Mouse (Mus musculus) midbrain, embryonic 16.5 days (tissue): Measurements from ENCODE around the gene Olah. TPM values are rescaled to one million over a fixed set of nuclear protein-coding genes. Genes with fewer than 3 reads are reported as not detected.
A peak's percentile ranks its signal among the peaks of the same experiment; 100 is the strongest.

ENCODE experiments used
- ATAC-seq: fragments of 200-750 bp; cut with Nextera tagmentation; 2 replicates; pipeline ENCODE4 v1.8.0; 2017; ENCODE audit warnings: moderate TSS enrichment
- H3K27ac ChIP-seq: fragments of 300-500 bp; sonication (generic); 2 replicates; pipeline ENCODE4 v1.5.1; 2014; ENCODE audit warnings: mild to moderate bottlenecking, low read length, mixed read lengths
- H3K27me3 ChIP-seq: fragments of 300-500 bp; sonication (generic); 2 replicates; pipeline ENCODE4 v1.6.1; 2014; ENCODE audit warnings: low read depth, low read length, mixed read lengths; ENCODE audit not compliant: control insufficient read depth, insufficient read depth
- H3K36me3 ChIP-seq: fragments of 300-500 bp; sonication (generic); 2 replicates; pipeline ENCODE4 v1.6.1; 2014; ENCODE audit warnings: mild to moderate bottlenecking, low read length, moderate library complexity, mixed read lengths; ENCODE audit not compliant: control insufficient read depth, insufficient read depth
- H3K4me1 ChIP-seq: fragments of 300-500 bp; sonication (generic); 2 replicates; pipeline ENCODE4 v1.6.1; 2014; ENCODE audit warnings: mild to moderate bottlenecking, low read length, mixed read lengths; ENCODE audit not compliant: control insufficient read depth, insufficient read depth
- H3K4me2 ChIP-seq: fragments of 300-500 bp; sonication (generic); 2 replicates; pipeline ENCODE4 v1.6.1; 2014; ENCODE audit warnings: mild to moderate bottlenecking, low read length, mixed read lengths
- H3K4me3 ChIP-seq: fragments of 300-500 bp; sonication (generic); 2 replicates; pipeline ENCODE4 v1.5.1; 2014; ENCODE audit warnings: low read depth, mild to moderate bottlenecking, low read length, moderate library complexity, mixed read lengths
- H3K9ac ChIP-seq: fragments of 300-500 bp; sonication (generic); 2 replicates; pipeline ENCODE4 v1.6.1; 2014; ENCODE audit warnings: low read depth, low read length, mixed read lengths
- H3K9me3 ChIP-seq: fragments of 300-500 bp; sonication (generic); replicated peaks from 2 replicates; pipeline ENCODE4 v1.6.1; 2014; ENCODE audit warnings: mild to moderate bottlenecking, low read length, mixed read lengths; ENCODE audit not compliant: control insufficient read depth, poor library complexity, severe bottlenecking
- WGBS: fragments of 180-500 bp; shearing (Covaris S2); extraction: QIAGEN DNeasy Blood & Tissue Kit; methylation state at CpG from one replicate; pipeline ENCODE4 v1.1.7; 2014; 5-methylcytosine and 5-hydroxymethylcytosine counted together
- polyA plus RNA-seq: library from polyadenylated mRNA; unstranded; fragments of >200 nt; fragmentation: Nextera tagmentation; extraction: Ambion mirVana; gene quantifications from 2 replicates; pipeline ENCODE4 v1.2.1, GENCODE M21; 2015

Gene Olah
- polyA plus RNA-seq, 1 experiment from 2014 or later: 0.13 TPM

DNA sequence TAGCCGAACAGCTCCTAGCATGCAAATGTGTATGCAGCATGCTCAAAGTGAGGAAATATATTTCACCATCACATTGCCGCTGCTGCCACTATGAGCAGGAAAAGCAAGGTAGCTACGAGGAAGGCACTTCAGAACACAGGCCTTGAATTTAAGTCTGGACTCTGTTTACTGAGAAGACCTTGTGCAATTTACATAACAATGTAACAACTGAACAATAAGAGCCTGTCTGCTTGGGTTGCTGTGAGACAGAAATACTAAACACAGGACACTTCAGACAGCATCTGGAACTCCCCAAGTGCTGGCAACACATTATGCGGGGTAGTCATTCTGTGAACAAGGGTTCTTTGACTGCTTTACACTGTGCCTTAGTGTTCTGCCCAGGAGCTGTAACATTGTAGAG, 23.1 kb upstream of the Olah start:
- ATAC-seq: no peak
- H3K27ac ChIP-seq: no peak overlapping the region
- 30% methylated on average over 4 of the region's 4 CpGs for WGBS

GRCm38 (mm10) chr2:3418883-3419431, 21.9 kb upstream of the Olah start:
- Histone ChIP-seq H3K27me3 (peaks cover 9% of the 10 kb centered on the region), H3K4me3 (peak overlapping the region; percentile 70), H3K9me3 (no peaks in the 10 kb centered on the region), H3K36me3 (no peaks in the 10 kb centered on the region), H3K9ac (peak overlapping the region; percentile 68), H3K4me2 (peak overlapping the region; percentile 71), H3K4me1 (peaks cover 7% of the 10 kb centered on the region), H3K27ac (0 out of 2 replicates have a peak overlapping the region, but pooled peaks have one; percentile 29)
- peak; percentile 96 for ATAC-seq
- 2% methylated on average over 38 of the region's 38 CpGs for WGBS

More for the DNA sequence above, 23.1 kb upstream of the Olah start:
- peaks cover 14% of the 10 kb centered on the region for H3K4me1 ChIP-seq
- no peaks in the 10 kb centered on the region for H3K36me3 ChIP-seq
- no peak overlapping the region for H3K4me2 ChIP-seq
- H3K27me3 ChIP-seq: peaks cover 9% of the 10 kb centered on the region
- no peak overlapping the region for H3K9ac ChIP-seq
- no peak overlapping the region for H3K4me3 ChIP-seq
- no peaks in the 10 kb centered on the region for H3K9me3 ChIP-seq

GRCm38 (mm10) chr2:3415676-3416075, 18.7 kb upstream of the Olah start:
- Histone ChIP-seq H3K27ac (no peak overlapping the region), H3K4me3 (no peak overlapping the region), H3K4me2 (no peak overlapping the region), H3K9me3 (no peaks in the 10 kb centered on the region), H3K36me3 (no peaks in the 10 kb centered on the region), H3K4me1 (peaks cover 2% of the 10 kb centered on the region; the same call in 1 of the 2 replicates), H3K9ac (no peak overlapping the region), H3K27me3 (peaks cover 9% of the 10 kb centered on the region)
- ATAC-seq: no peak
- WGBS: 68% methylated on average over 1 of the region's 1 CpGs

GRCm38 (mm10) chr2:3414241-3414640, 17.2 kb upstream of the Olah start:
- 34% methylated on average over 4 of the region's 4 CpGs for WGBS
- no peak for ATAC-seq
- H3K27ac ChIP-seq: no peak overlapping the region
- no peaks in the 10 kb centered on the region for H3K36me3 ChIP-seq
- H3K9ac ChIP-seq: no peak overlapping the region
- H3K4me3 ChIP-seq: no peak overlapping the region
- no peaks in the 10 kb centered on the region; the same call in 1 of the 2 replicates for H3K4me1 ChIP-seq
- no peak overlapping the region for H3K4me2 ChIP-seq
- no peaks in the 10 kb centered on the region for H3K9me3 ChIP-seq
- H3K27me3 ChIP-seq: peaks cover 9% of the 10 kb centered on the region

DNA sequence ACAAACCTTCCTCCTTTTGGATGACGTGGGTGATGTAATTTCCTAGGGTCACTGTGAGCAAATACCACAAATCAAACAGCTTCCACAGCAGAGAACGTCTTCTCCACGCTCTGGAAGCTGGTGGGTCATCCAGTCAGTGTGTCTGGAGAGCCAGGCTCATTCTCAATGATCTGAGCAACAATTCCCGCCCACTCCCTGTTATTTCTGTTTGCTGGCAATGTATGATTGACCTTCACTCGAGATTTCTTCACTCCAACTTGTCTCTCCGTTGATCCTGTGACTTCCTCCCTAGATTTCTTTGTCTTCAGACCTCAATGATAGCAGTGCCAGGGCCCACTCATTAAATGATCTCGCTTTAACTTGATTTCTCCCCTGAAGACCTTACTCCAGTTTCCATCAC, 10.7 kb upstream of the Olah start:
- ATAC-seq: no peak
- WGBS: 83% methylated on average over 7 of the region's 7 CpGs

GRCm38 (mm10) chr2:3405981-3406380, 9.0 kb upstream of the Olah start:
- H3K27ac ChIP-seq: no peak overlapping the region
- H3K9ac ChIP-seq: no peak overlapping the region
- H3K4me1 ChIP-seq: no peaks in the 10 kb centered on the region
- no peak overlapping the region for H3K4me3 ChIP-seq
- no peaks in the 10 kb centered on the region for H3K27me3 ChIP-seq
- WGBS: 87% methylated on average over 4 of the region's 4 CpGs
- no peak overlapping the region for H3K4me2 ChIP-seq
- H3K9me3 ChIP-seq: no peaks in the 10 kb centered on the region
- no peak for ATAC-seq
- H3K36me3 ChIP-seq: no peaks in the 10 kb centered on the region

More for the DNA sequence above, 10.7 kb upstream of the Olah start:
- H3K4me2 ChIP-seq: no peak overlapping the region
- no peaks in the 10 kb centered on the region for H3K36me3 ChIP-seq
- H3K9me3 ChIP-seq: no peaks in the 10 kb centered on the region
- H3K27ac ChIP-seq: no peak overlapping the region
- no peaks in the 10 kb centered on the region for H3K4me1 ChIP-seq
- H3K9ac ChIP-seq: no peak overlapping the region
- no peak overlapping the region for H3K4me3 ChIP-seq
- no peaks in the 10 kb centered on the region for H3K27me3 ChIP-seq

- H3K4me2 ChIP-seq: no peak overlapping the region
- H3K27ac ChIP-seq: no peak overlapping the region
- no peaks in the 10 kb centered on the region for H3K4me1 ChIP-seq
- no peaks in the 10 kb centered on the region for H3K27me3 ChIP-seq
- ATAC-seq: no peak
- no peak overlapping the region for H3K4me3 ChIP-seq
- no peaks in the 10 kb centered on the region for H3K36me3 ChIP-seq
- 80% methylated on average over 2 of the region's 2 CpGs for WGBS
- no peaks in the 10 kb centered on the region for H3K9me3 ChIP-seq
- no peak overlapping the region for H3K9ac ChIP-seq
Measured at GRCm38 (mm10) chr2:3391945-3392344, 5.1 kb downstream of the Olah start.

DNA sequence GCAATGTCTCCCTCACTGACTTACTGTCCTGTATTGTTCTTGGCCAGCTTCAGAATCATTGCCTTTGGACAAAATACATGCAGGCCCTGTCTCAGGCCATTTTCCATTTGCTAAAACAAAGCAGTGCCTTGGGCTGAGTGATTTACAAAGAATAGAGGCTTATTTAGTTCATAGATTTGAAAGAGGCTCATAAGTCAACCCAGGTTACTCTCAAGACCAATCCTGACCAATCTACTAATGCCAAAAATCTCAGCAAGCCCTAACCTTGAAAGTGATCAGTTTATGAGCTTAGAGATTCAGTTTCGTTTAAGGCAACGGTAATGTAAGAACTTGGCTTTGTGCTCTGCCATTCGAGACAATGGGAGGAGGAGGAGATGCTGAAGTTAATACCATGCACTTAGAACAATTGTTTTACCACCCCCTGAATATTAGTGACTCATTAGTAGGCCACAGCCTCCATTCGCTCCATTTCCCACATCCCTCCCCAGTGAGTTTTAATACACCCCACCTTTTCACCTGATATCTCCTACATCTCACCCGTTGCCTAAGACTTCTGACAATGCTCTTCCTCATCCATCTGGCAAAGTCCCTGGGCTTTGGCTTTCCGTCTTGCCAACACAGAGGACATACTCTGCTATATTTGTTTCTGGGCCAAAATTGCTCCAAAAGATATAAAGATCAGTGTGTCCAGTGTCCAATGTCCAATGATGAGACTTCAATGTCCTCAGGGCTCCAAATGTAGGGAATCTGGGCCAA, 9.7 kb downstream of the Olah start:
- 84% methylated on average over 6 of the region's 6 CpGs for WGBS
- no peak for ATAC-seq
- Histone ChIP-seq H3K4me3 (no peak overlapping the region), H3K27me3 (no peaks in the 10 kb centered on the region), H3K27ac (no peak overlapping the region), H3K4me2 (no peak overlapping the region), H3K4me1 (no peaks in the 10 kb centered on the region), H3K9me3 (no peaks in the 10 kb centered on the region), H3K9ac (no peak overlapping the region), H3K36me3 (no peaks in the 10 kb centered on the region)

DNA sequence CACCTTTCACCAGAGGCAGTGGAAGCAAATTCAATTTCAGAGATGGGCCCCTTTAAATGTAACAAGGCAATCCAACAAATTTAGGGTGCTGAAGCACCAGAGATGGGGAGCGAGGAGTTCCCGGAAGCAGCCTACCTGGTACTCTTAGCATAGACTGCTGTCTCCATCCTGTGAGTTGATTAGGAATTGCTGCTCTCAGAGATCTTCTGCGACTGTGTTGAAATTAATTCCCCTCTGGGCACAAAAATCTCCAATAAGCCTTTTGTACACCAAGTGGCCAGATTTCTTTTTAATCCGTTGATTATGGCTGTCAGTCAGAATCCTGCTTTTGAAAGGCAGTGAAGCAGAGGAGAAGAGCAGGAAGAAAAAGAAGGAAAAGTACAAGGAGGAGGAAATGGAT, 31.9 kb downstream of the Olah start:
- no peak for ATAC-seq
- no peaks in the 10 kb centered on the region for H3K4me1 ChIP-seq
- no peaks in the 10 kb centered on the region for H3K9me3 ChIP-seq
- no peak overlapping the region for H3K4me2 ChIP-seq
- H3K36me3 ChIP-seq: no peaks in the 10 kb centered on the region
- WGBS: 28% methylated on average over 4 of the region's 4 CpGs
- H3K27me3 ChIP-seq: no peaks in the 10 kb centered on the region
- no peak overlapping the region for H3K9ac ChIP-seq
- H3K4me3 ChIP-seq: no peak overlapping the region
- H3K27ac ChIP-seq: no peak overlapping the region
